Mouse (Mus musculus) kidney, postnatal 36 days (tissue): ENCODE data around the gene Ier3.
A peak's percentile ranks its signal among the peaks of the same experiment; 100 is the strongest.

Experiments
- DNase-seq, 2 experiments: peaks; one replicate each; pipeline ENCODE4 v3.0.0; 2021 to 2022; ENCODE audit warnings: mixed read lengths in 2 of 2

The Ier3 gene

DNA sequence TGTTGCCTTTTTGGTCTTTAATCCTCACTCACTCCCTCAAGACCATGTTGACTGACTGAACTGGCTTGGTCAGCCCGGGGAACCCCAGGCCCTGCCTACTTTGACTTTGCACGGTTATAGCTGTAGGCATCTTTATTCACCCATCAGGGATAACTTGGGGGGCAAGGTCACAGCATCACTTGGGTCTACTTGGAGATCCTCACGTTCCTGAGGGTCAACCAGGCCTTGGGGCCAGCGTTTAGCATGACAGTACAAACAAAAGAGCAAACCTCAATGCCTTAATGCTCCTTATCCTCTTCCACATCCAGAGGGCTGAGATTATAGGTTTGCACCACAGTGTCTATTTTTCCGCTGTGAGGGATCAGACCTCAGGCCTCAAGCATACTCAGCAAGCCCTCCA is 9.2 kb upstream of the Ier3 start:
- DNase-seq, result no peak

DNA sequence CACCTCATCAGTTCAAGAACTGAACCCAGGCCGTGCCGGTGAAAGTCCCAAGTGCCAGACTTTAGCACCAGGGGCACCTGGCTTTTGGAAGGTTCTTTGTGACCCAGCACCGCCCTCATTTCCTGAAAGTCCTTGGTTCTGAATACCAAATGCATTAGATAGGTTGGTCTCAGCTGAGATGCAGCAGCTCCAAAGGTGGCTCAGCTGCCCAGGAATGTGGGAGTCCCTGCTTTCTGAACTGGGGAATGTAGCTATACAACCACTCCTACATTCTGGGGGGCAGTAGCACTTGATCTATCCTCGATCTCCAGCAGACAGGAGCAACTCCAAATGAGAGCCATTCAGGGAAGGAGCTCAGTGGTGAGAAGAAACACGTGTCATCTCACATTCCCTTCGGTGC is 8.7 kb upstream of the Ier3 start:
- DNase-seq, result peak in 1 of 2 experiments; percentile 53

- DNase-seq, result peak; percentile 98 to 99
Observed at GRCm38 (mm10) chr17:35813245-35813647, 8.2 kb upstream of the Ier3 start.

GRCm38 (mm10) chr17:35813653-35814052 is 7.8 kb upstream of the Ier3 start:
- no peak for DNase-seq

DNA sequence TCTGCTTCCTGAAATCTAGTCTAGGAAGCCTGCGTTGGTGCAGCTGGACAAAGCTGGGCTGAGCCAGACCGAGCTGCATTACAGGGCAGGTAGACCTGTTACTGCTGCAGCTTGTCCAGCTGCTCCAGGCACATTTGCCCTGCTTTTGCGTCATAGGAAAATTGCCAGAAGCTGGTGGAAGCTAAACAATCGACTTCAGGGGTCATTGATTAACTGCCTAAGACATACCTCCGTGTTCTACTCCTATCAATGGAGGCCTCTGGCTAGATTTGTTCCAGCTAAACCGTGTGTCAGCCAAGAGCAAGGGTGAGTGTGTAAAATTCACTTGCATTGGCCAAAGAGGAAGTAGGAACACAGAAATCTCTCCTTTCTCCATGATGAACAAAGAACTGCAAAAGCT is 6.8 kb upstream of the Ier3 start:
- DNase-seq, result peak; percentile 74 to 84

DNA sequence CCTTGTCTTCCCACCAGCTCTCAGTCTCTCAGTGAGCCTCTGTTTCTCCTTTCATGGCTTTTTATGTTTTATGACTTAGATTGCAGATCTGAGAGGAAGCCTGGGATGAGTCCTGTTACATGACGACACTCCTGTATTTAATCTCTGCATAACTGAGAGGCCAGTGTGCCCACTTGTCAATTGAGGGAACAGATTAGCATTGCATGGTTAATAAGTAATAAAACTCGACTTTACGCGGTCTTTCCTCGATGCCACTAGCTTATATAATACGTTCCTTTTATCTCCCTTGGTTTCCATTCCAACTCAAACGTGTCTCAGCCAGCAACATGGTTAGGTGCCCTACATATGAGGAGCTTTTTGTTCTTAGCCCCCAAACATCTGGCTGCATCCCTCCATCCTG is 5.6 kb upstream of the Ier3 start:
- DNase-seq, result no peak

DNA sequence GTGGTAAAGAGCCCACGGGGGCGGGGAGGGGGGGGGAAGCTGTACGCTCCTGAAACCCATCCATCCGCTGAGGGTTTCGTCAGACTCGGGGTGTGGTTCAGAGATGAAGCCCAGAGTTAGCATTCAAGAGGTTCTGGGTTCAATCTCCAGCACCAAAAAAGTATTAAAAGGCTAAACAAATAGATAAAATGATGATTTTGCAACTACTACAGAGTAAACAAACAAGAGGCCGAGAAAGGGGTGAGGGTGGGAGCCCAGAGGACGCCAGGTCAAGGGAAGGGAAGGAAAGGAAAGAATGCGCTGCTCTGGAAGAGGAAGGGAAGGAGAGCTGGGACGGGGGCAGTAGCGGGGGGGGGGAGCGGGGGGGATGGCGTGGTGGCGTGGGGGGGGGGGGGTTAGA is 4.8 kb upstream of the Ier3 start:
- DNase-seq, result peak in 1 of 2 experiments; percentile 59

- no peak for DNase-seq
Observed at GRCm38 (mm10) chr17:35817226-35817625, 4.3 kb upstream of the Ier3 start.

DNA sequence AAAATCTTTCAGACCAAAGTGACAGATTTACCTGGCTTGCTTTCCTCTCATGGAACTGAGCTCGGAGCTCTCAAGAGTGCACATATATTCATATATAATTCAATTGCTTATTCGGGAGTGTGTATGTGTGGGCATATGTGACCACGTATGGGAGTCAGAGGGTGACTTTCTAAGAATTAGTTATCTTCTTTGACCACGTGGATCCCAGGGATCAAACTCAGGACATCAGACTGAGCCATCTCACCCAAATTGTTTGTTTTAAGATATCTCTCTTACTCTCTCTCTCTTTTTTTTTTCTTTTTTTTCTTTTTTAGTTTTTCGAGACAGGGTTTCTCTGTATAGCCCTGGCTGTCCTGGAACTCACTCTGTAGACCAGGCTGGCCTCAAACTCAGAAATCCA is 1.4 kb upstream of the Ier3 start:
- no peak for DNase-seq

- DNase-seq, result no peak
Observed at GRCm38 (mm10) chr17:35822564-35822963, 1.1 kb downstream of the Ier3 start.

DNA sequence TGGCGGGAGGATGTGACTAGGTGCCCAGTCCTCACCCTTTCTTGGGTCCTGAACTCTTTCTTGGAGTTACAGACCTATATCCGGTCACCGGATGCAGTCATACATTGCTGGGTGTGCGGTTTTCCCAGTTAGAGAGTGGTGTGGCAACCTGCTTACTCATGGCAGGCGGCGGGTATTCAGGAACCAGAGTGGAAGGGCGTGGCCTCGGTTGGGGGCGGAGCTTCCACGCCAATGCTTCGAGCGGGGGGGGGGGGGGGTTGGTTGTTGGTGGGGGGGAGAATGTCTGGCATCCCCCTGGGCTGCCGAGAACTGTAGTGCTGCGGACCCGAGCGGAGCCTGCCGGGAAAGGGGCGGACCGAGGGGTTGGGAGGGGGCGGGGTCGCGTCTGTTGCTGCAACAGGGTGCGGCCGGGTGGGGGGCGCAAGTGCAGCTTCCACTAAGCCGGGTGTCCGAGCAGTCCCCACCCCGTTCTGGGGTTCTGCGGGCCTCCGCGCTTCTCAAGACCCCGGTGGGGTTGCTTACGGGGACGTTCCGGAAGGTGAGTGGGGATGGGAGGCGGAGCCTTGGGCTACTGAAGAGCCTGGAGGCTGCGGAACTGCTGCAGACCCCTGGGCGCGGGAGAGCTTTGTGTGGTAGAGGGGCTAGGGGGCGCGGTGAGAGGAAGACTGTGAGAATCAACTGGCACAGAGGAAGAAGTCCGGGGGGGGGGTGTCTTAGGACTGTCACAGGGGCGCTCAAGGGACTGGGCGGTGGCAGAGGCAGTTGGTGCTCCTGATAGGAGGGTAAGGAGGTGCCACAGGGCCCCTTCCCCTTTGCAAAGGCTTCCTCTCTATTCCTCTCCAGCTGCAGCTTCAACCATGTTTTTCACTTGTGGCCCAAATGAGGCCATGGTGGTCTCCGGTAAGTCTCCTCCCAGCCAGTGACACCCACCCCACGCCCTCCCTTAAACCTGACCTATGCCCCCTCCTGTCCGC is 1.8 kb downstream of the Ier3 start, which contains the start of gene Flot1:
Gene Flot1 (plus strand): TSS at position 267 of the 974 bp plus-strand sequence.
- DNase-seq, result peak; percentile 93 to 95

DNA sequence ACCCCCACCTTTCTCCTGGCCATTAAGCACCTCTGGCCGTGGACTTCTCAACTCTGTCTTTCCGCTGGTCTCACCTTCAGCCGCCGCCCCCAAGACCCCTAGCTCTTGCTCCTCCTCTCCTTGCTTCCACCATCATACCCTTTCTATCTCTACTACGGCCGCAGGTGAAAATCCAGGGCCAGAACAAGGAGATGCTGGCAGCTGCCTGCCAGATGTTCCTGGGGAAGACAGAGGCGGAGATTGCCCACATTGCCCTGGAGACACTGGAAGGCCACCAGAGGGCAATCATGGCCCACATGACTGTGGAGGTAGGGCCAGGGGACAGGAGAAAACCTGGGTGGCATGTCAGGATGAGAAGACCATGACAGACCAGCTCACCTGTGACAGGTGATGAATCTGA is 2.9 kb downstream of the Ier3 start:
- peak in 1 of 2 experiments; percentile 64 for DNase-seq

GRCm38 (mm10) chr17:35825109-35825850 is 3.8 kb downstream of the Ier3 start:
- no peak for DNase-seq

GRCm38 (mm10) chr17:35829737-35830136 is 8.3 kb downstream of the Ier3 start:
- DNase-seq, result peak; percentile 91 to 94

GRCm38 (mm10) chr17:35832400-35833238 is 11.1 kb downstream of the Ier3 start:
- no peak for DNase-seq

- DNase-seq, result no peak
Observed at GRCm38 (mm10) chr17:35833239-35833751, 11.8 kb downstream of the Ier3 start.

- no peak for DNase-seq
Observed at GRCm38 (mm10) chr17:35833894-35834293, 12.4 kb downstream of the Ier3 start.

- DNase-seq, result no peak
Observed at GRCm38 (mm10) chr17:35834696-35835422, 13.4 kb downstream of the Ier3 start.

DNA sequence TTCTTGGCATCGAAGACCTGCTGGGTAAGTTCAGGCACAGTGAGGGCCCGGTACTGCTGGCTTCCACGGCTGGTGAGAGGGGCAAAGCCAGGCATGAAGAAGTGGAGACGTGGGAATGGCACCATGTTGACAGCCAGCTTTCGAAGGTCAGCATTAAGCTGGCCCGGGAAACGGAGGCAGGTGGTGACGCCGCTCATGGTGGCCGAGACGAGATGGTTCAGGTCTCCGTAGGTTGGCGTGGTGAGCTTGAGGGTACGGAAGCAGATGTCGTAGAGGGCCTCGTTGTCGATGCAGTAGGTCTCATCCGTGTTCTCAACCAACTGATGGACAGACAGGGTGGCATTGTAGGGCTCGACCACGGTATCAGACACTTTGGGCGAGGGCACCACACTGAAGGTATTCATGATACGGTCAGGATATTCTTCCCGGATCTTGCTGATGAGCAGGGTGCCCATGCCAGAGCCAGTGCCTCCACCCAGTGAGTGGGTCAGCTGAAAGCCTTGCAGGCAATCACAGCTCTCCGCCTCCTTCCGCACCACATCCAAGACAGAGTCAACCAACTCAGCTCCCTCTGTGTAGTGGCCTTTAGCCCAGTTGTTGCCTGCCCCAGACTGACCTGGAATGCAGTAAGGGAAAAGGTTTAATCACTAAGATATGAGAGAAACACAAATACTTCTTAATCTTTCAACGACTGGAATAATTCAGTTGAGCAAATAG is 14.1 kb downstream of the Ier3 start:
- DNase-seq, result peak in 1 of 2 experiments; percentile 46

- DNase-seq, result peak; percentile 94 to 95
Observed at GRCm38 (mm10) chr17:35836178-35836965, 14.9 kb downstream of the Ier3 start.
